Mouse (Mus musculus) limb, embryonic 14.5 days (tissue): ENCODE results near the gene Pms2. TPM values are rescaled to one million over a fixed set of nuclear protein-coding genes. Genes with fewer than 3 reads are reported as not detected.

ENCODE experiments used
- ATAC-seq: fragments of 200-750 bp; cut with Nextera tagmentation; 2 replicates; pipeline ENCODE4 v1.8.0; 2017; ENCODE audit warnings: low read depth, moderate number of reproducible peaks, moderate TSS enrichment; ENCODE audit not compliant: low FRiP score
- DNase-seq: peaks from one replicate; pipeline ENCODE4 v3.0.0-alpha.2; 2015; ENCODE audit warnings: low spot score
- H3K27ac ChIP-seq: fragments of 300-500 bp; sonication (generic); replicated peaks from 2 replicates; pipeline ENCODE4 v1.5.1; 2014; ENCODE audit warnings: low read depth, mild to moderate bottlenecking, low read length, moderate library complexity, mixed read lengths
- H3K27me3 ChIP-seq: fragments of 300-500 bp; sonication (generic); 2 replicates; pipeline ENCODE4 v1.6.1; 2014; ENCODE audit warnings: low read length, mixed read lengths; ENCODE audit not compliant: control insufficient read depth, insufficient read depth
- H3K36me3 ChIP-seq: fragments of 300-500 bp; sonication (generic); 2 replicates; pipeline ENCODE4 v1.6.1; 2014; ENCODE audit warnings: mild to moderate bottlenecking, low read length, moderate library complexity, mixed read lengths; ENCODE audit not compliant: control insufficient read depth, insufficient read depth
- H3K4me1 ChIP-seq: fragments of 300-500 bp; sonication (generic); 2 replicates; pipeline ENCODE4 v1.6.1; 2014; ENCODE audit warnings: antibody characterized with exemption, low read length, mixed read lengths; ENCODE audit not compliant: control insufficient read depth, insufficient read depth
- H3K4me2 ChIP-seq: fragments of 300-500 bp; sonication (generic); replicated peaks from 2 replicates; pipeline ENCODE4 v1.6.1; 2014; ENCODE audit warnings: low read depth, mild to moderate bottlenecking, low read length, moderate library complexity; ENCODE audit not compliant: severe bottlenecking
- H3K4me3 ChIP-seq: fragments of 300-500 bp; sonication (generic); replicated peaks from 2 replicates; pipeline ENCODE4 v1.5.1; 2014; ENCODE audit warnings: low read length
- H3K9ac ChIP-seq: fragments of 300-500 bp; sonication (generic); 2 replicates; pipeline ENCODE4 v1.6.1; 2014; ENCODE audit warnings: mild to moderate bottlenecking, low read depth, low read length, moderate library complexity; ENCODE audit not compliant: severe bottlenecking
- H3K9me3 ChIP-seq: fragments of 300-500 bp; sonication (generic); 2 replicates; pipeline ENCODE4 v1.6.1; 2016; ENCODE audit warnings: low read length; ENCODE audit not compliant: control insufficient read depth
- POLR2A ChIP-seq: fragments of 200-500 bp; IDR thresholded peaks from 2 replicates; pipeline ENCODE4 v1.8.0; 2012; ENCODE audit warnings: inconsistent platforms, mild to moderate bottlenecking, moderate library complexity, borderline replicate concordance; ENCODE audit not compliant: insufficient read depth, insufficient read length; ENCODE audit errors: extremely low read depth
- WGBS: fragments of 180-500 bp; shearing (Covaris S2); extraction: QIAGEN DNeasy Blood & Tissue Kit; methylation state at CpG from one replicate; pipeline ENCODE4 v1.1.7; 2014; 5-methylcytosine and 5-hydroxymethylcytosine counted together
- polyA plus RNA-seq, 2 experiments: library from polyadenylated mRNA; depleted of rRNA in 1 of 2; stranded (reverse) in 1 of 2; unstranded in 1 of 2; fragments of >200 nt; fragmentation: Nextera tagmentation in 1 of 2; extraction: Ambion mirVana in 1 of 2; gene quantifications; 2 replicates each; pipeline versions ENCODE4 v1.2.1 to v1.2.3; 2012 to 2014

Gene Pms2
- polyA plus RNA-seq, 2 experiments: 17.5 to 25.9 TPM

DNA sequence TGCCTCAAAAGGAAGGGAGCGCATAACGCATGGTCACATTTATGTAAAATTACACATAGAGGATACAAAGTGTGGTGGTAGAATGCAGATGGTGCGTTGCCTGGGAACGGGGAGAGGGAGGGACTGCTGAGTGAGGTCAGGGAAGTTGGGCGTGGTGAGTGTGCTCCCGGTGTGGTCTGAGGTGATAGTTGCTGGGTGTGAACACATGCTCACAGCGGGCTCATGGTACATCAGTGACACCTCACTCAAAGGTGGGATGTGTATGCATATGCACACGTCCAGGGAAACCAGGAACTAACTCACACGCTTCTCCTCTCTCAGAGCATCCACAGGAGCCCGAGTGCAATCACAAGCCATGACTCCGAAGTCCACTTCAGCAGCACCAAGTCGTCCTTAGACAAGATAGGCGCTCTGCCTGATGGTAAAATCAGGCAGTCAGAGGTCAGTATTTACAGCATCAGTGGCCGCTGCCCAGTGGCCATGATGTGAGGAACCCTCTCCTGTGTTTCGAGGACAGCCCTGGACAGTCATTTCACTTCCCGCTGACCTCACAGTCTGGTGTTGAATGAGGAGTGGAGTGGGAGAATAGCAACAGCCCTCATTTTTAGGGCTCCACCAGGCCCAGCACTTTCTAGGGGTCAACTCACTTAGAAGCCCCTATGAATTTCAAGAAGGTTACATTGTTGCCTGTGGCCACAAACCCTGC is 67.1 kb downstream of the Pms2 start:
- 69% methylated on average over 16 of the region's 16 CpGs for WGBS

DNA sequence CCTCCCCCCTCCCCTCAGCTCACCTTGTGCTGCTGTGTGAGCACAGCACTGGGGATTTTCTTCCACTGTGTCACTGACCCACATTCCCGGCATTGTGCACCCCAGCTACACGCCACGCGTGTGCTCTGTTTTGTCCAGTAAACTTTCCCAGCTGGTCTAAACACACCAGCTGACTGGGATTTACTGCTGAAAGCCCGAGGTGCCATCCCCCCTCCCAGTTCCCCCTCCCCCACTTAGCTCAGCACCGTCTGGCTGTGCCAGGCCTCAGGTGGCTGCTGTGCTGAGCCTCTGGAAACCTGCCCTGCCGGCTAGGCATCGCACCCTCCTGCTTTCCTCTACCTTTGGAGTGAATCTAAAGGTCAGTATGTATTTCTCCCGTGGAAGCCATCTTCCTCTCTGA is 71.1 kb downstream of the Pms2 start:
- Histone ChIP-seq H3K4me2 (0 out of 2 replicates have a peak overlapping the region, but pooled peaks have one; percentile 23), H3K27ac (no peak overlapping the region), H3K27me3 (no peaks in the 10 kb centered on the region), H3K4me1 (no peaks in the 10 kb centered on the region), H3K36me3 (peaks cover 17% of the 10 kb centered on the region; the same call in 1 of the 2 replicates), H3K9ac (no peak overlapping the region), H3K4me3 (no peak overlapping the region), H3K9me3 (no peaks in the 10 kb centered on the region)
- DNase-seq (no peak), ATAC-seq (no peak)
- TF ChIP-seq POLR2A: no peak
- WGBS: 8% methylated on average over 9 of the region's 9 CpGs

More for the DNA sequence above, 67.1 kb downstream of the Pms2 start:
- no peak overlapping the region for H3K27ac ChIP-seq
- no peak for TF ChIP-seq POLR2A
- H3K27me3 ChIP-seq: no peaks in the 10 kb centered on the region
- H3K4me3 ChIP-seq: no peak overlapping the region
- no peak overlapping the region for H3K4me2 ChIP-seq
- H3K36me3 ChIP-seq: no peaks in the 10 kb centered on the region
- H3K4me1 ChIP-seq: no peaks in the 10 kb centered on the region
- no peaks in the 10 kb centered on the region for H3K9me3 ChIP-seq
- ATAC-seq (no peak), DNase-seq (no peak)
- H3K9ac ChIP-seq: no peak overlapping the region

DNA sequence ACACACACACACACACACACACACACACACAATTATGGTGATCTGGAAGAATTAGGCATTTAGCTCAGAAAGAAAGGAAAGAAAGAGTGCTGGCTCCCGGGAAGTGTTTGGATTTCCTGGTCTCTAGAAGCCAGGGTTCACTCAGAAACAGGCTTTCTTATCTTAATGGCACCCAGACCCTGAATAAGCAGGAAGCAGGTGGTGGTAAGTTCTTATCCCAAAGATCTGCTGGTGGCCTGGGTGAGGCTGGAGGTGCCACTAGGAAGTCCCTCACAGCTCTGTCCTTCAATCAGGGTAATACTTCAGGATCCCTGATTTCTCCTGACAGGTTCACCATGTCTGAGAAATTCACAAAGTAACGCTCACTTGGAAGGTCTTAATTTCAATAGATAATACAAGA is 72.6 kb downstream of the Pms2 start:
- no peak overlapping the region for H3K27ac ChIP-seq
- no peaks in the 10 kb centered on the region for H3K4me1 ChIP-seq
- H3K4me3 ChIP-seq: no peak overlapping the region
- no peak overlapping the region for H3K4me2 ChIP-seq
- H3K36me3 ChIP-seq: peaks cover 26% of the 10 kb centered on the region
- no peak for TF ChIP-seq POLR2A
- ATAC-seq (no peak), DNase-seq (no peak)
- no peak overlapping the region for H3K9ac ChIP-seq
- H3K27me3 ChIP-seq: no peaks in the 10 kb centered on the region
- H3K9me3 ChIP-seq: no peaks in the 10 kb centered on the region
- WGBS: 69% methylated on average over 2 of the region's 2 CpGs

Other genes with a start within 250 kb of the Pms2 start
- 16.3 and 18.4 TPM in 2 replicates for gene Usp42, start 177.7 kb upstream of the Pms2 start, polyA plus RNA-seq (2012; rRNA removed)
- 21.9 and 24.6 TPM in 2 replicates for gene Usp42, start 177.7 kb upstream of the Pms2 start, polyA plus RNA-seq (2014; fragmentation: Nextera tagmentation; extraction: Ambion mirVana)
- 24.7 and 25.8 TPM in 2 replicates for gene Eif2ak1, start 92.2 kb upstream of the Pms2 start, polyA plus RNA-seq (2012; rRNA removed)
- gene Eif2ak1, start 92.2 kb upstream of the Pms2 start, polyA plus RNA-seq (2014; fragmentation: Nextera tagmentation; extraction: Ambion mirVana): 40.6 and 44.8 TPM in 2 replicates
- 0.36 and 0.54 TPM in 2 replicates for gene Ankrd61, start 12.3 kb upstream of the Pms2 start, polyA plus RNA-seq (2012; rRNA removed)
- gene Ankrd61, start 12.3 kb upstream of the Pms2 start, polyA plus RNA-seq (2014; fragmentation: Nextera tagmentation; extraction: Ambion mirVana): 0.21 and 0.33 TPM in 2 replicates
- gene Aimp2, start 117 bp upstream of the Pms2 start, polyA plus RNA-seq (2012; rRNA removed): 93.0 and 94.1 TPM in 2 replicates
- 108 and 109 TPM in 2 replicates for gene Aimp2, start 117 bp upstream of the Pms2 start, polyA plus RNA-seq (2014; fragmentation: Nextera tagmentation; extraction: Ambion mirVana)
- gene Gm42421, start 18.2 kb downstream of the Pms2 start, polyA plus RNA-seq (2012; rRNA removed): 1.6 TPM in 2 replicates
- gene Gm42421, start 18.2 kb downstream of the Pms2 start, polyA plus RNA-seq (2014; fragmentation: Nextera tagmentation; extraction: Ambion mirVana): 0.76 and 1.6 TPM in 2 replicates
- gene Rsph10b, start 23.1 kb downstream of the Pms2 start, polyA plus RNA-seq (2012; rRNA removed): 2.6 and 4.4 TPM in 2 replicates
- gene Rsph10b, start 23.1 kb downstream of the Pms2 start, polyA plus RNA-seq (2014; fragmentation: Nextera tagmentation; extraction: Ambion mirVana): 2.8 and 3.2 TPM in 2 replicates
- 39.9 and 48.2 TPM in 2 replicates for gene Ccz1, start 104.9 kb downstream of the Pms2 start, polyA plus RNA-seq (2012; rRNA removed)
- gene Ccz1, start 104.9 kb downstream of the Pms2 start, polyA plus RNA-seq (2014; fragmentation: Nextera tagmentation; extraction: Ambion mirVana): 72.7 and 77.1 TPM in 2 replicates
- not detected in 2 replicates for gene Ocm, start 116.7 kb downstream of the Pms2 start, polyA plus RNA-seq (2012; rRNA removed)
- gene Ocm, start 116.7 kb downstream of the Pms2 start, polyA plus RNA-seq (2014; fragmentation: Nextera tagmentation; extraction: Ambion mirVana): not detected in 2 replicates
- gene Lmtk2, start 190.5 kb downstream of the Pms2 start, polyA plus RNA-seq (2012; rRNA removed): 8.2 and 10.1 TPM in 2 replicates
- gene Lmtk2, start 190.5 kb downstream of the Pms2 start, polyA plus RNA-seq (2014; fragmentation: Nextera tagmentation; extraction: Ambion mirVana): 3.6 and 4.3 TPM in 2 replicates